Mouse (Mus musculus) ES-E14 (cell line): Measurements from ENCODE around the gene Fkbp7.

Experiments used
- HCFC1 ChIP-seq: IDR thresholded peaks from 2 replicates; pipeline ENCODE4 v1.6.1; 2012; ENCODE audit warnings: low read length, inconsistent platforms, borderline replicate concordance; ENCODE audit not compliant: insufficient read depth
- ZNF384 ChIP-seq: IDR thresholded peaks from 2 replicates; pipeline ENCODE4 v1.6.1; 2012; ENCODE audit warnings: low read depth, low read length, inconsistent platforms

- TF ChIP-seq ZNF384 (no peak), HCFC1 (no peak)
Measured at GRCm38 (mm10) chr2:76671641-76672040, 1.3 kb downstream of the Fkbp7 start.
